Mouse (Mus musculus): ENCODE data around the gene Ttll4. TPM values are rescaled to one million over a fixed set of nuclear protein-coding genes. Genes with fewer than 3 reads are reported as not detected.

Ttll4 gene
- polyA plus RNA-seq, 1 experiment from 2014 or later: 26.1 TPM

GRCm38 (mm10) chr1:74668371-74668770 lies 6.8 kb downstream of the Ttll4 start:
- 84% methylated on average over 3 of the region's 3 CpGs for WGBS
- no peaks in the 10 kb centered on the region for H3K4me1 ChIP-seq (ENCODE audit: control insufficient read depth, insufficient read depth, low read length)
- no peaks in the 10 kb centered on the region for H3K9me3 ChIP-seq (ENCODE audit: control insufficient read depth, low read length)
- no peak for ATAC-seq (ENCODE audit: low FRiP score, low TSS enrichment)
- no peak overlapping the region for H3K4me2 ChIP-seq (replicated peaks; ENCODE audit: low read depth, low read length)
- no peaks in the 10 kb centered on the region for H3K27me3 ChIP-seq (ENCODE audit: control insufficient read depth, insufficient read depth, low read length)
- peaks cover 10% of the 10 kb centered on the region; the same call in 1 of the 2 replicates for H3K36me3 ChIP-seq (ENCODE audit: control insufficient read depth, insufficient read depth, low read length)
- H3K27ac ChIP-seq (ENCODE audit: low read depth, low read length): no peak overlapping the region
- H3K4me3 ChIP-seq (ENCODE audit: low read length): no peak overlapping the region
- H3K9ac ChIP-seq (ENCODE audit: low read depth, low read length): no peak overlapping the region

- Histone ChIP-seq H3K4me2 (replicated peaks; ENCODE audit: low read depth, low read length) (no peak overlapping the region), H3K4me3 (ENCODE audit: low read length) (no peak overlapping the region), H3K9ac (ENCODE audit: low read depth, low read length) (no peak overlapping the region), H3K4me1 (ENCODE audit: control insufficient read depth, insufficient read depth, low read length) (no peaks in the 10 kb centered on the region), H3K27ac (ENCODE audit: low read depth, low read length) (no peak overlapping the region), H3K36me3 (ENCODE audit: control insufficient read depth, insufficient read depth, low read length) (peaks cover 15% of the 10 kb centered on the region; the same call in 1 of the 2 replicates), H3K27me3 (ENCODE audit: control insufficient read depth, insufficient read depth, low read length) (no peaks in the 10 kb centered on the region), H3K9me3 (ENCODE audit: control insufficient read depth, low read length) (no peaks in the 10 kb centered on the region)
- no peak for ATAC-seq (ENCODE audit: low FRiP score, low TSS enrichment)
- 70% methylated on average over 7 of the region's 7 CpGs for WGBS
Measured at GRCm38 (mm10) chr1:74672731-74673130, 11.2 kb downstream of the Ttll4 start.

- Histone ChIP-seq H3K4me3 (ENCODE audit: low read length) (no peak overlapping the region), H3K27me3 (ENCODE audit: control insufficient read depth, insufficient read depth, low read length) (no peaks in the 10 kb centered on the region), H3K9me3 (ENCODE audit: control insufficient read depth, low read length) (no peaks in the 10 kb centered on the region), H3K27ac (ENCODE audit: low read depth, low read length) (no peak overlapping the region), H3K36me3 (ENCODE audit: control insufficient read depth, insufficient read depth, low read length) (peaks cover 50% of the 10 kb centered on the region), H3K4me1 (ENCODE audit: control insufficient read depth, insufficient read depth, low read length) (no peaks in the 10 kb centered on the region), H3K9ac (ENCODE audit: low read depth, low read length) (no peak overlapping the region), H3K4me2 (replicated peaks; ENCODE audit: low read depth, low read length) (no peak overlapping the region)
- WGBS: 96% methylated on average over 3 of the region's 3 CpGs
- ATAC-seq (ENCODE audit: low FRiP score, low TSS enrichment): no peak
Measured at GRCm38 (mm10) chr1:74676863-74677262, 15.3 kb downstream of the Ttll4 start.

- H3K4me2 ChIP-seq (replicated peaks; ENCODE audit: low read depth, low read length): no peak overlapping the region
- 78% methylated on average over 1 of the region's 1 CpGs for WGBS
- H3K27ac ChIP-seq (ENCODE audit: low read depth, low read length): no peak overlapping the region
- no peak overlapping the region for H3K4me3 ChIP-seq (ENCODE audit: low read length)
- ATAC-seq (ENCODE audit: low FRiP score, low TSS enrichment): no peak
- no peaks in the 10 kb centered on the region for H3K4me1 ChIP-seq (ENCODE audit: control insufficient read depth, insufficient read depth, low read length)
- no peak overlapping the region for H3K9ac ChIP-seq (ENCODE audit: low read depth, low read length)
- H3K9me3 ChIP-seq (ENCODE audit: control insufficient read depth, low read length): no peaks in the 10 kb centered on the region
- peaks cover 50% of the 10 kb centered on the region for H3K36me3 ChIP-seq (ENCODE audit: control insufficient read depth, insufficient read depth, low read length)
- no peaks in the 10 kb centered on the region for H3K27me3 ChIP-seq (ENCODE audit: control insufficient read depth, insufficient read depth, low read length)
Measured at GRCm38 (mm10) chr1:74677843-74678242, 16.3 kb downstream of the Ttll4 start.

- Histone ChIP-seq H3K27me3 (ENCODE audit: control insufficient read depth, insufficient read depth, low read length) (no peaks in the 10 kb centered on the region), H3K36me3 (ENCODE audit: control insufficient read depth, insufficient read depth, low read length) (peaks cover 86% of the 10 kb centered on the region), H3K9me3 (ENCODE audit: control insufficient read depth, low read length) (no peaks in the 10 kb centered on the region), H3K27ac (ENCODE audit: low read depth, low read length) (no peak overlapping the region), H3K9ac (ENCODE audit: low read depth, low read length) (no peak overlapping the region), H3K4me1 (ENCODE audit: control insufficient read depth, insufficient read depth, low read length) (no peaks in the 10 kb centered on the region), H3K4me3 (ENCODE audit: low read length) (no peak overlapping the region), H3K4me2 (replicated peaks; ENCODE audit: low read depth, low read length) (no peak overlapping the region)
- 92% methylated on average over 7 of the region's 7 CpGs for WGBS
- ATAC-seq (ENCODE audit: low FRiP score, low TSS enrichment): no peak
Measured at GRCm38 (mm10) chr1:74687131-74687530, 25.6 kb downstream of the Ttll4 start.

- no peak overlapping the region for H3K4me3 ChIP-seq (ENCODE audit: low read length)
- no peak for ATAC-seq (ENCODE audit: low FRiP score, low TSS enrichment)
- WGBS: 93% methylated on average over 8 of the region's 8 CpGs
Measured at GRCm38 (mm10) chr1:74693891-74694583, 32.5 kb downstream of the Ttll4 start.

GRCm38 (mm10) chr1:74695836-74696235 lies 34.3 kb downstream of the Ttll4 start:
- Histone ChIP-seq H3K9me3 (ENCODE audit: control insufficient read depth, low read length) (no peaks in the 10 kb centered on the region), H3K4me3 (ENCODE audit: low read length) (no peak overlapping the region), H3K27ac (ENCODE audit: low read depth, low read length) (no peak overlapping the region), H3K27me3 (ENCODE audit: control insufficient read depth, insufficient read depth, low read length) (no peaks in the 10 kb centered on the region), H3K36me3 (ENCODE audit: control insufficient read depth, insufficient read depth, low read length) (peaks cover 73% of the 10 kb centered on the region), H3K4me2 (replicated peaks; ENCODE audit: low read depth, low read length) (no peak overlapping the region), H3K4me1 (ENCODE audit: control insufficient read depth, insufficient read depth, low read length) (no peaks in the 10 kb centered on the region), H3K9ac (ENCODE audit: low read depth, low read length) (no peak overlapping the region)
- WGBS: 89% methylated on average over 4 of the region's 4 CpGs
- ATAC-seq (ENCODE audit: low FRiP score, low TSS enrichment): no peak

More at GRCm38 (mm10) chr1:74693891-74694583, 32.5 kb downstream of the Ttll4 start:
- no peak overlapping the region for H3K4me2 ChIP-seq (replicated peaks; ENCODE audit: low read depth, low read length)
- H3K9me3 ChIP-seq (ENCODE audit: control insufficient read depth, low read length): no peaks in the 10 kb centered on the region
- H3K27ac ChIP-seq (ENCODE audit: low read depth, low read length): no peak overlapping the region
- no peak overlapping the region for H3K9ac ChIP-seq (ENCODE audit: low read depth, low read length)
- peaks cover 77% of the 10 kb centered on the region for H3K36me3 ChIP-seq (ENCODE audit: control insufficient read depth, insufficient read depth, low read length)
- H3K4me1 ChIP-seq (ENCODE audit: control insufficient read depth, insufficient read depth, low read length): no peaks in the 10 kb centered on the region
- no peaks in the 10 kb centered on the region for H3K27me3 ChIP-seq (ENCODE audit: control insufficient read depth, insufficient read depth, low read length)

GRCm38 (mm10) chr1:74697416-74697815 lies 35.9 kb downstream of the Ttll4 start:
- Histone ChIP-seq H3K9me3 (ENCODE audit: control insufficient read depth, low read length) (no peaks in the 10 kb centered on the region), H3K4me1 (ENCODE audit: control insufficient read depth, insufficient read depth, low read length) (no peaks in the 10 kb centered on the region), H3K27me3 (ENCODE audit: control insufficient read depth, insufficient read depth, low read length) (no peaks in the 10 kb centered on the region), H3K9ac (ENCODE audit: low read depth, low read length) (no peak overlapping the region), H3K27ac (ENCODE audit: low read depth, low read length) (no peak overlapping the region), H3K4me3 (ENCODE audit: low read length) (no peak overlapping the region), H3K36me3 (ENCODE audit: control insufficient read depth, insufficient read depth, low read length) (peaks cover 68% of the 10 kb centered on the region), H3K4me2 (replicated peaks; ENCODE audit: low read depth, low read length) (no peak overlapping the region)
- ATAC-seq (ENCODE audit: low FRiP score, low TSS enrichment): no peak
- 96% methylated on average over 6 of the region's 6 CpGs for WGBS

GRCm38 (mm10) chr1:74698353-74698752 lies 36.8 kb downstream of the Ttll4 start:
- no peak overlapping the region for H3K4me2 ChIP-seq (replicated peaks; ENCODE audit: low read depth, low read length)
- no peaks in the 10 kb centered on the region for H3K9me3 ChIP-seq (ENCODE audit: control insufficient read depth, low read length)
- no peaks in the 10 kb centered on the region for H3K27me3 ChIP-seq (ENCODE audit: control insufficient read depth, insufficient read depth, low read length)
- no peaks in the 10 kb centered on the region for H3K4me1 ChIP-seq (ENCODE audit: control insufficient read depth, insufficient read depth, low read length)
- no peak overlapping the region for H3K9ac ChIP-seq (ENCODE audit: low read depth, low read length)
- ATAC-seq (ENCODE audit: low FRiP score, low TSS enrichment): no peak
- no peak overlapping the region for H3K27ac ChIP-seq (ENCODE audit: low read depth, low read length)
- H3K4me3 ChIP-seq (ENCODE audit: low read length): no peak overlapping the region
- peaks cover 66% of the 10 kb centered on the region for H3K36me3 ChIP-seq (ENCODE audit: control insufficient read depth, insufficient read depth, low read length)
- WGBS: 100% methylated on average over 1 of the region's 1 CpGs
